In genomic region chr11:78044758-78045251, GRCm38 (mm10) we compare ENCODE assay signal across 9 mouse cellular contexts. TPM values are rescaled to one million over a fixed set of nuclear protein-coding genes. Genes with fewer than 3 reads are reported as not detected.
A peak's percentile ranks its signal among the peaks of the same experiment; 100 is the strongest.
DNase-seq lines count a peak whose midpoint lies in the region; ATAC-seq and TF ChIP-seq lines count a peak whose summit lies in the region.
"Had no signal": no experiment of that assay in that cellular context is flagged by ENCODE, and none has a peak within 500 bp of the region (broad histone marks: within the 10 kb centered on the region; RNA-seq: fewer than 3 reads in every experiment).

No protein-coding gene starts in this region.

- TF ChIP-seq POLR2A in liver, adult 2 months (IDR thresholded peaks at IDR 0.05; ENCODE audit: extremely low read depth, insufficient read depth, low read length), result no peak

- 5% methylated on average over 5 of the region's 5 CpGs for WGBS in liver, adult 2 months
- 84% methylated on average over 5 of the region's 5 CpGs for WGBS in liver, embryonic 11.5 days
- 72% methylated on average over 5 of the region's 5 CpGs for WGBS in kidney, embryonic 14.5 days
- 90% methylated on average over 5 of the region's 5 CpGs for WGBS in limb, embryonic 10.5 days

- ATAC-seq in liver, embryonic 11.5 days (replicated peaks; ENCODE audit: low FRiP score), result no peak
- peak; percentile 55; the same call in 1 of the 2 replicates for ATAC-seq in kidney, embryonic 14.5 days (ENCODE audit: low FRiP score, low TSS enrichment)

- H3K27me3 ChIP-seq in liver, adult 2 months (ENCODE audit: control insufficient read depth, insufficient read depth, low read length), result no peaks in the 10 kb centered on the region
- no peaks in the 10 kb centered on the region for H3K27me3 ChIP-seq in liver, embryonic 11.5 days (replicated peaks; ENCODE audit: control insufficient read depth, insufficient read depth, low read length)
- H3K27me3 ChIP-seq in kidney, embryonic 14.5 days (ENCODE audit: control insufficient read depth, insufficient read depth, low read length), result no peaks in the 10 kb centered on the region
- H3K27me3 ChIP-seq in limb, embryonic 10.5 days (ENCODE audit: low read depth, poor library complexity, severe bottlenecking), result no peaks in the 10 kb centered on the region
- H3K27me3 ChIP-seq: neural tube, embryonic 12.5 days had no signal

- H3K27ac ChIP-seq in liver, adult 2 months (replicated peaks; ENCODE audit: insufficient read depth, low read depth, low read length), result peak overlapping the region; percentile 41
- H3K27ac ChIP-seq in liver, embryonic 11.5 days (ENCODE audit: low read depth, low read length), result no peak overlapping the region
- H3K27ac ChIP-seq in kidney, embryonic 14.5 days (ENCODE audit: low read depth, low read length), result no peak overlapping the region
- H3K27ac ChIP-seq in limb, embryonic 10.5 days, result no peak overlapping the region
- H3K27ac ChIP-seq: neural tube, embryonic 12.5 days had no signal

- peaks cover 6% of the 10 kb centered on the region; the same call in 1 of the 2 replicates for H3K4me1 ChIP-seq in liver, adult 2 months (ENCODE audit: control insufficient read depth, insufficient read depth, low read length)
- H3K4me1 ChIP-seq in liver, embryonic 11.5 days (replicated peaks; ENCODE audit: control insufficient read depth, insufficient read depth, low read length), result no peaks in the 10 kb centered on the region
- H3K4me1 ChIP-seq in kidney, embryonic 14.5 days (ENCODE audit: control insufficient read depth, insufficient read depth, low read length), result no peaks in the 10 kb centered on the region
- no peaks in the 10 kb centered on the region for H3K4me1 ChIP-seq in limb, embryonic 10.5 days
- H3K4me1 ChIP-seq: neural tube, embryonic 12.5 days had no signal

- no peaks in the 10 kb centered on the region for H3K36me3 ChIP-seq in liver, adult 2 months (ENCODE audit: control insufficient read depth, insufficient read depth, low read length)
- H3K36me3 ChIP-seq in liver, embryonic 11.5 days (ENCODE audit: control insufficient read depth, insufficient read depth, low read length), result peaks cover 5% of the 10 kb centered on the region; the same call in 1 of the 2 replicates
- 0 out of 2 replicates have a peak, but pooled peaks cover 3% of the 10 kb centered on the region for H3K36me3 ChIP-seq in kidney, embryonic 14.5 days (ENCODE audit: control insufficient read depth, insufficient read depth, low read length)
- H3K36me3 ChIP-seq in limb, embryonic 10.5 days, result peaks cover 53% of the 10 kb centered on the region

- peak; percentile 96 for DNase-seq in liver, adult 2 months (ENCODE audit: extremely low read depth, low read depth, low spot score)
- no peak for DNase-seq in liver, embryonic 11.5 days (ENCODE audit: low spot score)
- DNase-seq in brain, adult 2 months (ENCODE audit: low read depth, low spot score), result peak; percentile 94
- DNase-seq in gonadal fat pad, adult 2 months (ENCODE audit: low read depth), result peak; percentile 79
- peak; percentile 85 for DNase-seq in lung, postnatal 14 days
- no peak for DNase-seq in thymus, postnatal 10 days (ENCODE audit: low spot score in 2 of 2)
- no peak for DNase-seq in limb, embryonic 10.5 days (ENCODE audit: low spot score)

- no peaks in the 10 kb centered on the region for H3K9me3 ChIP-seq in liver, embryonic 11.5 days (ENCODE audit: control insufficient read depth, low read length)
- no peaks in the 10 kb centered on the region for H3K9me3 ChIP-seq in kidney, embryonic 14.5 days (ENCODE audit: control insufficient read depth, low read length)
- no peaks in the 10 kb centered on the region for H3K9me3 ChIP-seq in limb, embryonic 10.5 days (replicated peaks)
- H3K9me3 ChIP-seq: neural tube, embryonic 12.5 days had no signal

- H3K4me2 ChIP-seq in liver, embryonic 11.5 days, result no peak overlapping the region
- no peak overlapping the region for H3K4me2 ChIP-seq in kidney, embryonic 14.5 days (replicated peaks; ENCODE audit: low read depth, low read length)
- H3K4me2 ChIP-seq: neural tube, embryonic 12.5 days had no signal

- no peak overlapping the region for H3K4me3 ChIP-seq in liver, adult 2 months (ENCODE audit: insufficient read depth, low read depth, low read length)
- H3K4me3 ChIP-seq in liver, embryonic 11.5 days (ENCODE audit: low read depth, low read length), result no peak overlapping the region
- no peak overlapping the region for H3K4me3 ChIP-seq in kidney, embryonic 14.5 days (ENCODE audit: low read length)
- no peak overlapping the region for H3K4me3 ChIP-seq in limb, embryonic 10.5 days
- H3K4me3 ChIP-seq: neural tube, embryonic 12.5 days had no signal

- H3K9ac ChIP-seq in liver, adult 2 months (ENCODE audit: low read depth, low read length), result no peak overlapping the region
- H3K9ac ChIP-seq in liver, embryonic 11.5 days (ENCODE audit: low read depth, low read length), result no peak overlapping the region
- no peak overlapping the region for H3K9ac ChIP-seq in kidney, embryonic 14.5 days (ENCODE audit: low read depth, low read length)
- H3K9ac ChIP-seq: neural tube, embryonic 12.5 days had no signal

- no peaks in the 10 kb centered on the region; the same call in 1 of the 2 replicates for H3K79me2 ChIP-seq in liver, adult 2 months (ENCODE audit: control insufficient read depth, insufficient read depth, low read length)

- no peak for TF ChIP-seq CTCF in liver, adult 2 months (IDR thresholded peaks at IDR 0.05; ENCODE audit: low read depth, low read length)

RNA-seq across cellular contexts. Expression of gene Flot2, which starts 7.1 kb away (rescaled TPM):
- 19.1 and 23.0 TPM in 2 replicates for total RNA-seq in liver, adult 2 months (2014; rRNA removed)
- 66.5 and 70.7 TPM in 2 replicates for polyA plus RNA-seq in liver, adult 2 months (2012; rRNA removed)
- polyA plus RNA-seq in liver, embryonic 11.5 days (2014; fragmentation: Nextera tagmentation; extraction: Ambion mirVana), result 44.8 TPM in 2 replicates
- polyA plus RNA-seq in gonadal fat pad, adult 2 months (2012; rRNA removed), result 97.0 and 123 TPM in 2 replicates
- 25.6 and 45.7 TPM in 2 replicates for polyA plus RNA-seq in kidney, embryonic 14.5 days (2014; fragmentation: Nextera tagmentation; extraction: Ambion mirVana)
- 58.9 and 64.6 TPM in 2 replicates for polyA plus RNA-seq in limb, embryonic 10.5 days (2016; fragmentation: Nextera tagmentation; extraction: Ambion mirVana)

RNA-seq across cellular contexts. Expression of gene Dhrs13, which starts 12.7 kb away (rescaled TPM):
- total RNA-seq in liver, adult 2 months (2014; rRNA removed), result 4.3 and 6.0 TPM in 2 replicates
- 5.4 and 6.0 TPM in 2 replicates for polyA plus RNA-seq in liver, adult 2 months (2012; rRNA removed)
- 23.8 and 24.9 TPM in 2 replicates for polyA plus RNA-seq in liver, embryonic 11.5 days (2014; fragmentation: Nextera tagmentation; extraction: Ambion mirVana)
- polyA plus RNA-seq in gonadal fat pad, adult 2 months (2012; rRNA removed), result 3.3 TPM in 2 replicates
- polyA plus RNA-seq in kidney, embryonic 14.5 days (2014; fragmentation: Nextera tagmentation; extraction: Ambion mirVana), result 20.3 and 20.4 TPM in 2 replicates
- polyA plus RNA-seq in limb, embryonic 10.5 days (2016; fragmentation: Nextera tagmentation; extraction: Ambion mirVana), result 16.1 and 17.5 TPM in 2 replicates

RNA-seq across cellular contexts. Expression of gene Eral1, which starts 35.4 kb away (rescaled TPM):
- total RNA-seq in liver, adult 2 months (2014; rRNA removed), result 16.4 and 18.2 TPM in 2 replicates
- 25.2 and 27.2 TPM in 2 replicates for polyA plus RNA-seq in liver, adult 2 months (2012; rRNA removed)
- 39.0 and 40.8 TPM in 2 replicates for polyA plus RNA-seq in liver, embryonic 11.5 days (2014; fragmentation: Nextera tagmentation; extraction: Ambion mirVana)
- polyA plus RNA-seq in gonadal fat pad, adult 2 months (2012; rRNA removed), result 26.2 and 33.1 TPM in 2 replicates
- 35.2 and 40.1 TPM in 2 replicates for polyA plus RNA-seq in kidney, embryonic 14.5 days (2014; fragmentation: Nextera tagmentation; extraction: Ambion mirVana)
- polyA plus RNA-seq in limb, embryonic 10.5 days (2016; fragmentation: Nextera tagmentation; extraction: Ambion mirVana), result 43.4 and 45.4 TPM in 2 replicates

RNA-seq across cellular contexts. Expression of gene Fam222b, which starts 49.7 kb away (rescaled TPM):
- total RNA-seq in liver, adult 2 months (2014; rRNA removed), result 2.5 and 3.4 TPM in 2 replicates
- 12.5 and 13.6 TPM in 2 replicates for polyA plus RNA-seq in liver, adult 2 months (2012; rRNA removed)
- 13.9 and 17.3 TPM in 2 replicates for polyA plus RNA-seq in liver, embryonic 11.5 days (2014; fragmentation: Nextera tagmentation; extraction: Ambion mirVana)
- 15.7 and 20.7 TPM in 2 replicates for polyA plus RNA-seq in gonadal fat pad, adult 2 months (2012; rRNA removed)
- 15.3 and 16.9 TPM in 2 replicates for polyA plus RNA-seq in kidney, embryonic 14.5 days (2014; fragmentation: Nextera tagmentation; extraction: Ambion mirVana)
- polyA plus RNA-seq in limb, embryonic 10.5 days (2016; fragmentation: Nextera tagmentation; extraction: Ambion mirVana), result 22.7 and 24.2 TPM in 2 replicates

Comparison
In these comparisons a context has a peak if more than half of its experiments do, and no peak if none do; other contexts are left out.
1. DNase-seq: peak in liver, adult 2 months (single experiment), brain, adult 2 months (single experiment), gonadal fat pad, adult 2 months (single experiment) and lung, postnatal 14 days (single experiment); none in liver, embryonic 11.5 days (single experiment), thymus, postnatal 10 days (0 of 2) and limb, embryonic 10.5 days (single experiment).